Mouse (Mus musculus) liver, embryonic 16.5 days (tissue): ENCODE results near the gene Tmem208. TPM values are rescaled to one million over a fixed set of nuclear protein-coding genes. Genes with fewer than 3 reads are reported as not detected.

Experiments
- ATAC-seq: fragments of 200-750 bp; cut with Nextera tagmentation; 2 replicates; pipeline ENCODE4 v1.8.0; 2017; ENCODE audit warnings: low read depth, mild to moderate bottlenecking, moderate number of reproducible peaks, moderate library complexity
- H3K27ac ChIP-seq: fragments of 300-500 bp; sonication (generic); 2 replicates; pipeline ENCODE4 v1.5.1; 2014; ENCODE audit warnings: mild to moderate bottlenecking, low read length
- H3K27me3 ChIP-seq: fragments of 300-500 bp; sonication (generic); 2 replicates; pipeline ENCODE4 v1.6.1; 2014; ENCODE audit warnings: low read depth, low read length, mixed read lengths; ENCODE audit not compliant: control insufficient read depth, insufficient read depth
- H3K36me3 ChIP-seq: fragments of 300-500 bp; sonication (generic); 2 replicates; pipeline ENCODE4 v1.6.1; 2014; ENCODE audit warnings: mild to moderate bottlenecking; ENCODE audit not compliant: control insufficient read depth, insufficient read depth
- H3K4me1 ChIP-seq: fragments of 300-500 bp; sonication (generic); 2 replicates; pipeline ENCODE4 v1.6.1; 2014; ENCODE audit warnings: low read depth, low read length, mixed read lengths; ENCODE audit not compliant: control insufficient read depth
- H3K4me2 ChIP-seq: fragments of 300-500 bp; sonication (generic); 2 replicates; pipeline ENCODE4 v1.6.1; 2014; ENCODE audit warnings: low read depth, low read length, mixed read lengths
- H3K4me3 ChIP-seq: fragments of 300-500 bp; sonication (generic); 2 replicates; pipeline ENCODE4 v1.5.1; 2014; ENCODE audit warnings: low read depth, mild to moderate bottlenecking, low read length
- H3K9ac ChIP-seq: fragments of 300-500 bp; sonication (generic); 2 replicates; pipeline ENCODE4 v1.6.1; 2014; ENCODE audit warnings: low read depth, low read length
- H3K9me3 ChIP-seq: fragments of 300-500 bp; sonication (generic); replicated peaks from 2 replicates; pipeline ENCODE4 v1.6.1; 2016; ENCODE audit warnings: low read length; ENCODE audit not compliant: control insufficient read depth
- WGBS: fragments of 180-500 bp; shearing (Covaris S2); extraction: QIAGEN DNeasy Blood & Tissue Kit; methylation state at CpG from one replicate; pipeline ENCODE4 v1.1.7; 2014; ENCODE audit not compliant: insufficient replicate concordance; 5-methylcytosine and 5-hydroxymethylcytosine counted together
- polyA plus RNA-seq: library from polyadenylated mRNA; unstranded; fragments of >200 nt; fragmentation: Nextera tagmentation; extraction: Ambion mirVana; gene quantifications from 2 replicates; pipeline ENCODE4 v1.2.1, GENCODE M21; 2015

Gene Tmem208
- polyA plus RNA-seq, 1 experiment from 2014 or later = 82.0 TPM

DNA sequence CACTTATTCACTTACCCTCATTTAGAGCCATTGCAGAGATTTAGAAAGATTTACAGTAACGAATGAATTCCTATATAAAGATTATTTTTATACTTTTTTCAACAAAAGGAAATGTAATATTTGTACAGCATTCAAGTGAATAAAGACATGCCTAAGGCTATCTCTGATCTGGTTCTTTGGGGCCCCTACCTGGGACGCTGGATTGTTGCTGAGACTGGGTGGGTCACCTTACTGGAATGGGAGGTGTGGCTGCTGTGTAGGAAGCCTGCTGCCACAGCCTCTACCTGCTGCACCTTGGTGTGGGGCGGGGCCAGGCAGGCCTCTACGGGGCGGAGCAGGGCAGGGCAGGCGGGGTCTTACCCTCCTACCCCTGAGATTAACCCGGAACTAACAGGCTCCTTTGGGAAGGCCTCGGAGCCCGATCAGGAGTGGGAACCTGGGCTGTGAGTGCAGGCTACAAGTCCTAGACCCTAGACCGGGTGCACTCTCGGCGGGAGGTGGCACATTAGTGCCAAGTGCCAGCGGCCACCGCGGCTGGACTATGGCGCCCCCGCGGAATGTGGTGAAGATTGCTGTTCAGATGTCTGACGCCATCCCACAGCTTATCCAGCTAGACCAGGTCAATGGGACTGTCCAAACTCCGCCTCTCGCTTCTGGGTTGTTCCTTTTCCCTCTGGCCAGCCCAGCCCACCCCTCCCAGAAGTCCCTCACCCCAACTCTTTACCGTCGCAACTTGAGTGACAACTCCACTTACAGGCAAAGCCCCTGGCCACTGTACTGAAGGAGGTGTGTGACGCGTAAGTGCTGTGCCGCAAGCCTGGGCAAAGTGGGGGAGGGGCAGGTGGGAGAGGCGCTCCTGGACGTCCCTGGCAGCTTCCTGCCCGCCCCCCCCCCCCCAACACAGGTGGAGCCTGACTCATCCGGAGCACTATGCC is 20.7 kb upstream of the Tmem208 start, which contains the start of gene Elmo3:
Gene Elmo3, plus strand, starts transcription at position 391 of the 935 bp plus-strand sequence.
- peak within 1 kb of the TSS; percentile 53 for H3K4me3 ChIP-seq
- peak within 1 kb of the TSS; percentile 60 for H3K27ac ChIP-seq
- H3K27me3 ChIP-seq = no peaks in the 10 kb centered on the region
- peaks cover 79% of the 10 kb centered on the region for H3K36me3 ChIP-seq
- peak within 1 kb of the TSS; percentile 49; the same call in 1 of the 2 replicates for H3K9ac ChIP-seq
- peaks cover 49% of the 10 kb centered on the region for H3K4me1 ChIP-seq
- H3K9me3 ChIP-seq = no peaks in the 10 kb centered on the region
- WGBS = 12% methylated on average over 29 of the region's 30 CpGs
- H3K4me2 ChIP-seq = peak within 1 kb of the TSS; percentile 59
- peak; percentile 82 for ATAC-seq

DNA sequence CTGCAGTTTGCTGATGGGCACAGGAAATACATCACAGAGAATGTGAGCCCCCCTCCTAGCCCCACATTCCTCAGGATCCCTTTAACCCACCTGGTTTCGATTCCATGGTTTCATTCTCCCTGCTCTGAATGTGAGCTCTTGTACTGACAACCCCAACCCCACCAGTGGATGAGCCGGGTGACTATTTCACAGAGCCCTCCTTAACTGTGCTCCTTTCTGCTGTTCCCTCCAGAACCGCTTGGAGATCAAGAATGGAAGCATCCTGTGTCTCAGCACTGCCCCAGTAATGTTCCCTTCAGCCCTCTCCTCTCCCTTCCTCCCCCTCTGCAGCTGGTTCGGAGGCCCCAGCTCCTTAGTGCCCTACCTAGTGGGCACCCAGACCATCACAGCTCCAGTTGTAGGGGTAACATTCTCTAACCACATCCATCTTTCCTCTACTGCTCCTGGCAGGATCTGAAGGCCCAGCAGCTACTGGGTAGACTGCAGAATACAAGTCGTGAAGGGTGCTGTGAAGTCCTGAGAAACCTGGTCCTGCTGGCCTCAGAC is 19.9 kb upstream of the Tmem208 start:
- H3K4me1 ChIP-seq = peaks cover 49% of the 10 kb centered on the region
- H3K9me3 ChIP-seq = no peaks in the 10 kb centered on the region; the same call in 1 of the 2 replicates
- peaks cover 78% of the 10 kb centered on the region for H3K36me3 ChIP-seq
- 68% methylated on average over 5 of the region's 5 CpGs for WGBS
- no peaks in the 10 kb centered on the region for H3K27me3 ChIP-seq
- ATAC-seq = no peak
- peak overlapping the region; percentile 53 for H3K4me3 ChIP-seq
- H3K4me2 ChIP-seq = peak overlapping the region; percentile 59
- H3K9ac ChIP-seq = peak overlapping the region; percentile 49; the same call in 1 of the 2 replicates
- peak overlapping the region; percentile 60 for H3K27ac ChIP-seq

DNA sequence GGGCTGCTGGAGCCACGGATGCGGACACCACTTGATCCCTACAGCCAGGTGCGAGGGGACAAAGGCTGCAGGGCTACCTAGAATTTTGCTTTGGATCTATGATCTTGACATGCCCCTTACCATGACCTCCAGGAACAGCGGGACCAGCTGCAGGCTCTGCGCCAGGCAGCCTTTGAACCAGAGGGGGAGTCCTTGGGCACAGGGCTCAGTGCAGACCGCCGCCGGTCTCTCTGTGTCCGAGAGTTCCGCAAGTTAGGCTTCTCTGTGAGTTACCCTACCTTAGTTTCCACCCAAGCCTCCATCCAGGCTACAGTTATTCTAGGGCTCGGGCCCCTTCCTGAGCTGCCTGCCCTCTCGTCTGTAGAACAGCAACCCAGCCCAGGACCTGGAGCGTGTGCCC is 18.5 kb upstream of the Tmem208 start:
- H3K36me3 ChIP-seq = peaks cover 72% of the 10 kb centered on the region
- H3K27ac ChIP-seq = no peak overlapping the region
- no peak overlapping the region for H3K4me2 ChIP-seq
- H3K27me3 ChIP-seq = no peaks in the 10 kb centered on the region
- 89% methylated on average over 13 of the region's 13 CpGs for WGBS
- no peak overlapping the region for H3K9ac ChIP-seq
- no peak for ATAC-seq
- H3K4me3 ChIP-seq = no peak overlapping the region
- H3K9me3 ChIP-seq = no peaks in the 10 kb centered on the region; the same call in 1 of the 2 replicates
- H3K4me1 ChIP-seq = peaks cover 48% of the 10 kb centered on the region

DNA sequence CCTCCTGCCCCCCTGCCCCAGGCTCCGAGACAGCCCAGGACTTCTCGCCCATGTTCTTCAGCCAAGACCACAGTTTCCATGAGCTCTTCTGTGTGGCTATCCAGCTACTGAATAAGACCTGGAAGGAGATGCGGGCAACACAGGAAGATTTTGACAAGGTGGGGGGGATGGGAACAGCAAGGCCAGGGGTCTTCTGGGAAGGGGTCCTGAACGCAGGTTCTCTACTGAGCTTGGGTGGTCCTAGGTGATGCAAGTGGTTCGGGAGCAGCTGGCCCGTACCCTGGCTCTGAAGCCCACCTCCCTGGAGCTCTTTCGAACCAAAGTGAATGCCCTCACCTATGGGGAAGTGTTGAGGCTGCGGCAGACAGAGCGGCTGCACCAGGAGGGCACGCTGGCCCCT is 17.7 kb upstream of the Tmem208 start:
- H3K9ac ChIP-seq = no peak overlapping the region
- ATAC-seq = no peak
- no peak overlapping the region for H3K4me3 ChIP-seq
- H3K9me3 ChIP-seq = no peaks in the 10 kb centered on the region; the same call in 1 of the 2 replicates
- no peaks in the 10 kb centered on the region for H3K27me3 ChIP-seq
- peaks cover 73% of the 10 kb centered on the region for H3K36me3 ChIP-seq
- H3K4me1 ChIP-seq = peaks cover 48% of the 10 kb centered on the region
- no peak overlapping the region for H3K4me2 ChIP-seq
- no peak overlapping the region for H3K27ac ChIP-seq
- WGBS = 85% methylated on average over 10 of the region's 10 CpGs

DNA sequence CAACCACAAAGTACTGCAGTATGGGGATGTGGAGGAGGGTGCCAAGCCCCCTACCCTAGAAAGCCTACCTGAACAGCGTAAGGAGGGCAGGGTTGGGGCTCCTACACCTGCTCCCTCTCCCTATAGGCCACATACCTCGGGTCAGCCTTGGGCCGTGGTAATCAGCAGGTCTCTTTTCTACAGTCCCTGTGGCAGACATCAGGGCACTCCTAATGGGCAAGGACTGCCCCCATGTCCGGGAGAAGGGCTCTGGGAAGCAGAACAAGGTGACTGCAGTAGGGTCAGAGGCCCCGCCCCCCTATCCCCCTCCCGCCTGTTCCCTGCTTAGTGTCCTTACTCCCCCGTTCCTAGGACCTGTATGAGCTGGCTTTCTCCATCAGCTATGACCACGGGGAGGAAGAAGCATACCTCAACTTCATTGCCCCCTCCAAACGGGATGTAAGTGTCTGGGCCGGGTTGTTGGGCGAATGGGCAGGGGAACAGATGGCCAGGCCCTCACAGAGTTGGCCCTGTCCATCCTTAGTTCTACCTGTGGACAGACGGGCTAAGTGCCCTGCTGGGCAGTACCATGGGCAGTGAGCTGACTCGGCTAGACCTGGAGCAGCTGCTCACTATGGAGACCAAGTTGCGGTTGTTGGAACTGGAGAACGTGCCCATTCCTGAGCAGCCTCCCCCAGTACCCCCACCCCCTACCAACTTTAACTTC is 16.9 kb upstream of the Tmem208 start:
- H3K27ac ChIP-seq = no peak overlapping the region
- H3K9ac ChIP-seq = no peak overlapping the region
- no peaks in the 10 kb centered on the region for H3K27me3 ChIP-seq
- no peak for ATAC-seq
- peaks cover 73% of the 10 kb centered on the region for H3K36me3 ChIP-seq
- no peak overlapping the region for H3K4me2 ChIP-seq
- no peaks in the 10 kb centered on the region; the same call in 1 of the 2 replicates for H3K9me3 ChIP-seq
- peaks cover 48% of the 10 kb centered on the region for H3K4me1 ChIP-seq
- WGBS = 86% methylated on average over 15 of the region's 15 CpGs
- no peak overlapping the region for H3K4me3 ChIP-seq

DNA sequence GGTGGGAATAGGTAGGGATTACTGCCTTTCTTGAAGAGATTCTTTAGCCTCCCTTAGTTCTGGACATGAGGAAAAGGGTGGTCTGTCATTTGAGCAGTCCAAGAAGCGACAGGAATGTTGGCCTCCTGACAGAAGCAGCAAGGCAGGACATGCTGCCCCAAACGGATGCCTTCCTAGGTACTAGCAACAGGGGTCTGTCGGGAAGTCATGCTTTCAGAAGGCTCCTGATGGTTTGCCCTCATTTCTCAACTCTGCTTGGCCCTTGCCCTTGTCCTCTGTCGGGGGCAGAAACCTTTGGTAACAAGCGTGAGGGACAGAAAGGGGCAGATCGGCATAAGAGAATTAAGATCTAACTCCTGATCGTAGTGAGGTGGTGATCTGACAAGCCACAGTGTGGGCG is 16.0 kb upstream of the Tmem208 start:
- no peak overlapping the region for H3K9ac ChIP-seq
- H3K27me3 ChIP-seq = no peaks in the 10 kb centered on the region
- peaks cover 75% of the 10 kb centered on the region for H3K36me3 ChIP-seq
- peaks cover 43% of the 10 kb centered on the region for H3K4me1 ChIP-seq
- H3K4me2 ChIP-seq = no peak overlapping the region
- H3K9me3 ChIP-seq = no peaks in the 10 kb centered on the region; the same call in 1 of the 2 replicates
- 82% methylated on average over 8 of the region's 8 CpGs for WGBS
- H3K27ac ChIP-seq = no peak overlapping the region
- no peak for ATAC-seq
- no peak overlapping the region for H3K4me3 ChIP-seq

DNA sequence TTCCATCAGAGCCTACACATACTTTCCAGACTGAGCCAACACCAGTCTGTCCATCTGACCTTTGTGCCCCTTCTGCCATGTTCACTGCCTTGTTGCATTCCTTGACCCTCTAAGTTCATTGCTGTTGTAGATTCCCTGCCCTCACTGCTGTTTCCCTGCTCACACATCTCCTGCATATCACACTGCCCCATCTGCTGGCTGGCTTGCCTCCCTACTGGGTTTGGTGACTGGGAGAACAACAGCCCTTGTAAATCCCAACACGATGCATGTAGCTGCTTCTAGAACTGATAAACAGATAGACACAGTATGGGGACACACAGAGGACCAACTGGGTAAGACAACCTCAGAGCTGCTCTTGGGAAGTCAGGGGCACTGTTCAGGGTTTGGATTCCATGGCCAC is 14.4 kb upstream of the Tmem208 start:
- no peak overlapping the region for H3K9ac ChIP-seq
- no peaks in the 10 kb centered on the region; the same call in 1 of the 2 replicates for H3K9me3 ChIP-seq
- H3K27ac ChIP-seq = no peak overlapping the region
- peaks cover 29% of the 10 kb centered on the region for H3K4me1 ChIP-seq
- ATAC-seq = peak; percentile 42
- H3K4me2 ChIP-seq = no peak overlapping the region
- no peaks in the 10 kb centered on the region for H3K27me3 ChIP-seq
- WGBS = 38% methylated on average over 1 of the region's 1 CpGs
- H3K4me3 ChIP-seq = no peak overlapping the region
- H3K36me3 ChIP-seq = peaks cover 85% of the 10 kb centered on the region

DNA sequence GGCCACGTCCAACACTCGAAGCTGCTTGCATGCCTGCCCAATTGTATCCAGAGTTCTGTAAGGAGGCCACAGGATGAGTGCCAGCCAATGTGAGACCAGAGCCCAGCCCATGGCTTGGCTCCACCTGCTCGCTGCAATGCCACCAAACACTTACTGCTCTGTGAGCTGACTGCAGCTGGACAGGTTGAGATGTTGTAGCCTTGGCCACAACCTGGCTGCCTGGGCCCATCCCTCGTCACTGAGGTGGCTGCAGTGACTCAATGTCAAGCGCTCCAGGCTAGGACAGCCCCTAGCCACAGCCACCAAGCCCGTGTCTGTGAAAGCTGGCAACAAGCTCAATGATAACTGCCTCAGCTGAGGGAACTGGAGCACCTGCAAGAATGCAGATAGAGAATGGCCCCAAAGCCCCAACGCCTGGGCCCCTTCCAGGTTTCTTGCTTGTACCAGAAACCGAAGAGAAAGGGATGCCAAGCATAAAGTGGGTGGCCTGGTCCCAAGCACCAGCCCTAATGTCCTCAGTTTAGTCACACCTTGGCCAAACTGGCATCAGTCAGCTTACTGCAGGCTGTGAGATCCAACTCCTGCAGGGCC is 13.2 kb upstream of the Tmem208 start:
- Histone ChIP-seq H3K27me3 (no peaks in the 10 kb centered on the region), H3K4me2 (peak overlapping the region; percentile 25), H3K4me1 (peaks cover 29% of the 10 kb centered on the region), H3K36me3 (peaks cover 79% of the 10 kb centered on the region), H3K9ac (peak overlapping the region; percentile 30; the same call in 1 of the 2 replicates), H3K4me3 (no peak overlapping the region), H3K27ac (peak overlapping the region; percentile 49), H3K9me3 (no peaks in the 10 kb centered on the region; the same call in 1 of the 2 replicates)
- ATAC-seq = peak; percentile 66
- whole genome bisulfite sequencing = 39% methylated on average over 8 of the region's 8 CpGs
